Mouse (Mus musculus) lung, postnatal 36 days (tissue): ENCODE data around the gene Carns1.
"Not testable (repeated sequence)": the region's sequence is repeated elsewhere in the genome, so short reads cannot be mapped to it uniquely, and the experiment has no call there.

Experiments used
- DNase-seq: peaks from one replicate; pipeline ENCODE4 v3.0.0; 2022; ENCODE audit warnings: mixed read lengths

Gene Carns1

GRCm38 (mm10) chr19:4149764-4150461 lies 25.4 kb downstream of the Carns1 start:
- no peak for DNase-seq

GRCm38 (mm10) chr19:4149283-4149682 lies 26.0 kb downstream of the Carns1 start:
- DNase-seq = no peak

- DNase-seq = no peak
These were observed 26.5 kb downstream of the Carns1 start for GRCm38 (mm10) chr19:4148819-4149218.

GRCm38 (mm10) chr19:4148491-4148806 lies 26.8 kb downstream of the Carns1 start, which contains the start of gene Coro1b:
TSS of gene Coro1b (plus strand) at chr19:4148619.
- peak; percentile 98 for DNase-seq

- no peak for DNase-seq
These were observed 27.3 kb downstream of the Carns1 start for GRCm38 (mm10) chr19:4147782-4148490.

GRCm38 (mm10) chr19:4147022-4147405 lies 28.3 kb downstream of the Carns1 start:
- peak; percentile 50 for DNase-seq

- no peak for DNase-seq
These were observed 28.8 kb downstream of the Carns1 start for GRCm38 (mm10) chr19:4146366-4147021.

GRCm38 (mm10) chr19:4145936-4146335 lies 29.3 kb downstream of the Carns1 start:
- no peak for DNase-seq

GRCm38 (mm10) chr19:4144550-4145498 lies 30.5 kb downstream of the Carns1 start:
- peak; percentile 54 for DNase-seq

GRCm38 (mm10) chr19:4143759-4144268 lies 31.5 kb downstream of the Carns1 start, which contains the start of gene Cabp4:
TSS of gene Cabp4 (minus strand) at chr19:4144033.
- DNase-seq = no peak

GRCm38 (mm10) chr19:4142416-4143173 lies 32.7 kb downstream of the Carns1 start:
- DNase-seq = no peak

GRCm38 (mm10) chr19:4140147-4140546 lies 35.1 kb downstream of the Carns1 start:
- no peak for DNase-seq

- DNase-seq = no peak
These were observed 35.8 kb downstream of the Carns1 start, which contains the start of gene Gpr152 for GRCm38 (mm10) chr19:4139446-4139845. TSS of gene Gpr152 (plus strand) at chr19:4139787.

GRCm38 (mm10) chr19:4137913-4138312 lies 37.4 kb downstream of the Carns1 start:
- no peak for DNase-seq

GRCm38 (mm10) chr19:4136463-4136862 lies 38.8 kb downstream of the Carns1 start:
- DNase-seq = no peak

GRCm38 (mm10) chr19:4135963-4136345 lies 39.3 kb downstream of the Carns1 start:
- not testable (repeated sequence) for DNase-seq

- not testable (repeated sequence) for DNase-seq
These were observed 39.9 kb downstream of the Carns1 start for GRCm38 (mm10) chr19:4135229-4135962.

- no peak for DNase-seq
These were observed 40.9 kb downstream of the Carns1 start for GRCm38 (mm10) chr19:4134354-4134753.

- no peak for DNase-seq
These were observed 43.5 kb downstream of the Carns1 start for GRCm38 (mm10) chr19:4131768-4132167.

- DNase-seq = no peak
These were observed 44.2 kb downstream of the Carns1 start for GRCm38 (mm10) chr19:4131075-4131474.

- no peak for DNase-seq
These were observed 45.2 kb downstream of the Carns1 start for GRCm38 (mm10) chr19:4130106-4130505.
